Mouse (Mus musculus): ENCODE data around the gene Flnb.

Gene Flnb

DNA sequence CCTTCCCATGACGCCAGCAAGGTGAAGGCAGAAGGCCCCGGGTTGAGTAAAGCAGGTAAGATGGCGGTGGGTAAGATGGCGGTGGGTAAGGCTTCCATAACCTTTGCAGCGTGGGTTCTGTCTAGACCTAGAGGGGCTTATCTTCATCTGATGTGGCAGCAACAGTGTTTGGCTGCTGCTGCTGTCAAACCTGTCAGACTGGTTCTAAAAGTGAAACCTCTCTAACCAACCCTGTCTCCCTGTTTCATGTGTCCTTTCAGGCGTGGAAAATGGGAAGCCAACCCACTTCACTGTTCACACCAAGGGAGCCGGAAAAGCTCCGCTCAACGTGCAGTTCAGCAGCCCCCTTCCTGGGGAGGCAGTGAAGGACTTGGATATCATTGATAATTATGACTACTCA lies 78.4 kb downstream of the Flnb start:
- in situ Hi-C loops (cut with MseI, MboI), result no loop called here

DNA sequence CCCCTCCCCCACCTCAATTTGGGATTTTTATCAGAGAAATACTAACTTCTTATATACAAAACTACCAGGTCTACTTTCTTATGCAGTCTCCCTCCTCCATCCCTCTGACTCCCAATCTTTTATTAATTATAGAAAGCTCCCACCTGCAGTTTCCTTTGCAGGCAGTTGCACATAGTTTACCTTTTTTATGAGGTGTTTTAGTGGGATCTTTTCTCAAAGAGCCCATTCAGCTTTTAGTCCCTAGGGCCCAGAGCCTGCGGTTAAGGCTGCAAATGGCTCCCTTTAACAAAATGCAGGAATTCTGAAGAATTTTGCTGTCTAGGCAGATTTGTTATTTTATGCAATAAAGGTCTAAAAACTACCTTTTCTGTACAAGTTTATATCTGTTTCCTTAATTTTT lies 78.9 kb downstream of the Flnb start:
- in situ Hi-C loops (cut with MseI, MboI), result no loop called here

DNA sequence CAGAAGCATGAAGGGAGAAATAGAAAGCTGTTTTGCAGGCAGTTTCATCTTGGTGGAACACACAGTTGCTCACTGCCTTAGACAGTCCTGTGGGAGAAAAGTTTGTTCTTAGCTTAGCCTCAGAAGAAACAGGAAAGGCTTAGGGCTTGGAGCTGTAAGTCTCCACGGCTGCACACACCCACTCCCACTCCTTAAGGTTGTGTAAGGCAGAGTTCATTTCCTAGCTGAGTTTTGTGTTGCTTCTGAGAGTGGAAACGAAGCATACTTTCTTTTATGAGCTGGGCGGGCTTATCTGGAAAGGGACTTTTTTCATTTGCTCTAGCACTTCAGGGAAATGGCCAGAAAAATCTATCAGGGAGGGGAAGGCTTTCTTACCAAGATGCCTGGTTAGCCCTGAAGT lies 82.2 kb downstream of the Flnb start:
- in situ Hi-C loops (cut with MseI, MboI), result no loop called here

DNA sequence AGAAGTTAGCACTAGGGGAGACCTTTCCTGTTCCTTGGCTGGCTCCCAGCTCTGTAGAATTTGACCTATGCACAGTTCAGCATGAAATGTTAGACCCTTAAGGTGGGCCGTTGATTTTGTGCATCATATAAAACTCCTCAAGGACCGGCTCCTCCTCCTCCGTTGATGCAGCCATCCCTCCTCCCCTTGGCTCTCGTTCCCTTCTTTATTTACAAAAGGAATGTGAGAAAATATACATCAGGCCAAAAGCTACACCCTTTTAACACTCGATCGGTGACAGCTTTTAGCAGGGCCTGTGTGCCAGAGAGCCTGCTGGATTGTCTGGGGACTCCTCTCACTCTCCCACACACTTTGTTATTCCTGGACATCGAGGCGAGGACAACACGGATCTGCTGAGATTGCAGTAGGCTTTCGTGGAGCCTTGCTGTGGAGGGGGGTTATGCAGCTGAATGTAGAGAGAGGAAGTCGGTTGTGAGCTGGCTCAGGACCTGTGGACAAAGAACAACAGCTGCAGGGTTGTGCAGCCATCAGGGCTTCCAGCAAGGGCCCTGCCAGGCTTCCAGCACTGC lies 82.8 kb downstream of the Flnb start:
- in situ Hi-C loops (cut with MseI, MboI), result no loop called here

DNA sequence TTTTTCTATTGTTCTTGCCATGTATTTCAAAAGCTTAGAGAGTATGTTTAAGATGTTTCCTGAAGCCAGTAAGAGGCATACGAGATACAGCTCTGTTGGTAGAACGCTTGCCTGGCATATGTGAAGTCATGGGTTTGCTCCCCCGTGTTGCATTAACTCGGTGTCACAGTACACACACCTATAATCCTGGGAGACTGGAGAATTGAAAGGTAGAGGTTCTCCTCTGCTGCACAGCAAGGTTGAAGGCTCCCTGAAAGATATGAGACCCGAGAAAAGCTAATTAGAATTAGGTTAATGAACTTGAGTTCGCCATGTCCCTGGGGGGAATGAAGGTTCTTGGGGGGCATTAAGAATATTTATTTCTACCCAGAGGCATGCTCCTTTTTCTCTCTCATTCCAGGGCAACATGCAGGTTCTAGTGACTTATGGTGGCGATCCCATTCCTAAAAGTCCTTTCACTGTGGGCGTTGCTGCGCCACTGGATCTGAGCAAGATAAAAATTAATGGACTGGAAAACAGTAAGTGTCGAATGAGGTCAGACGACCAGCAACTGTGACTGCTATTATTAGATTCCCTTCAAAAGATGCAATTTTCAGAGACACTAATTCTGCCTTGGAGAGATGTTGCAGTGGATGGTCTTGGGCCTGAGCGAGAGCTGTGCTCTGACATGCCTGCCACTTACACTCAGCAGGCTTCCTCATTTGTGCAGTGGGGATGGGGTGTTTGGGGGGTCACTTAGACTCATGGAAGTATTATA lies 83.9 kb downstream of the Flnb start:
- in situ Hi-C loops (cut with MseI, MboI), result no loop called here

DNA sequence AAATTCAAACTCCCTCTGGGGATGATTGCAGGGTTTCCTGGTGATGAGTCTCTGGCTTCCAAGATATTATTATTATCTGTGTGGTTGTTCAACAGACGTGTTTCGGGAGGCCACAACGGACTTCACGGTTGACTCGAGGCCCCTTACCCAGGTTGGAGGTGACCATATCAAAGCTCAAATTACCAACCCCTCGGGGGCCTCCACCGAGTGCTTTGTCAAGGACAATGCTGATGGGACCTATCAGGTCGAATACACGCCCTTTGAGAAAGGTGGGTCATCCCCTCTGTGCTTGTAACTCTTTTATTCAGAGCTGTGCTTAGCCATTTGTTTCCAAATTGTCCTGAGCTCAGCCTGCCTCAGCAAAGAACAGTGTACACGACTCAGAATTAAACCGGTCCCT lies 89.3 kb downstream of the Flnb start:
- in situ Hi-C loops (cut with MseI, MboI), result no loop called here

DNA sequence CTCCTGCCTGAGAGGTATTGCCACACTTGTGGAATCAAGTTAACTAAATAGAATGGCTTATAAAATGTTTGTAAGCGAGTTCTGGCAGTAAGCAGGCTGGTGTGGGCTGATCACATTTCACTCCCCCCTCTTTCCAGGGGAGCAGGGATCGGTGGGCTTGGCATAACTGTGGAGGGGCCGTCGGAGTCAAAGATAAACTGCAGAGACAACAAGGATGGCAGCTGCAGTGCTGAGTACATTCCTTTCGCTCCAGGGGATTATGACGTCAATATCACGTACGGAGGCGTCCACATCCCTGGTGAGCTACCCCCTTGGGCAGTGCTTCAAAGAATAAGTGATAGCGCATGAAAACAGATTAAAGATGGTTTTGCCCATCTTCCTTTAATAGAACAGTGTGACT lies 91.7 kb downstream of the Flnb start:
- in situ Hi-C loops (cut with MseI, MboI), result no loop called here

DNA sequence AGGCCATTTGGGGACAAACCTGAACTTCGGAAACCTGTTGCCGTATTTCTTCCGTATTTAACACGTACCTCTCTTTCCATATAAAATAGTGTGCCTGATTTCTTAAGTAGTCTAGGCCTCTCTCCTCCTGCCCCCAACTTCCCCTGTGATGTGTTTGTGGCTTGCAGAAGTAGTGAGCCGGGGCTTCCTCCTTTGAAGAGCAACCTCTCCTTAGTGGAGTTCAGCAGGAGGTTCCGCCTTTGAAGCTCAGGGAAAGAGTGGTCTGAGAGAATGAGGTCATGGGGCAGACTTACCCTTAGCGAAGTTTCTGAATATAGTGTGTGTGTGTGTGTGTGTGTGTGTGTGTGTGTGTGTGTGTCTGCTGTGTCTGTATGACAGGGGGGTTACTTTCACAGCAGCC lies 96.1 kb downstream of the Flnb start:
- in situ Hi-C loops (cut with MseI, MboI), result no loop called here

DNA sequence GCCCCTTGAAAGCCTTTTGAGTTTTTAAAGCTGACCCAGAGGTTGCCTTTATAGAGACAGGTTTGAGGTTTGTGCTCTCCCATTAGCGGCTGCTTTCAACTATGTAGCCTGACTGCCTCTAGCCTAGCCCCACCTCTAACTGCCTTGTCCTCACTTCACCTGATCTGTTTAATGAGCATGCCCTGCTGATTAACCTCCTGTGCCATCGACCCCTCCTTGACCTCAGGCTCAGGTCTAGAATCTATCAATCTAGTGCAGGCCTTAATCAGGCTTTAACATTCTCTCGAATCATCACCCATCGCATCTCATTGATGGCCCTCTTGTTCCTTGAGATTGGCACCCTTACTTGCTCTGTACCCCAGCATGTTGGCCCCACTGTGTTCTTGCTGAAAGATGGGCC lies 96.7 kb downstream of the Flnb start:
- in situ Hi-C loops (cut with MseI, MboI), result no loop called here

DNA sequence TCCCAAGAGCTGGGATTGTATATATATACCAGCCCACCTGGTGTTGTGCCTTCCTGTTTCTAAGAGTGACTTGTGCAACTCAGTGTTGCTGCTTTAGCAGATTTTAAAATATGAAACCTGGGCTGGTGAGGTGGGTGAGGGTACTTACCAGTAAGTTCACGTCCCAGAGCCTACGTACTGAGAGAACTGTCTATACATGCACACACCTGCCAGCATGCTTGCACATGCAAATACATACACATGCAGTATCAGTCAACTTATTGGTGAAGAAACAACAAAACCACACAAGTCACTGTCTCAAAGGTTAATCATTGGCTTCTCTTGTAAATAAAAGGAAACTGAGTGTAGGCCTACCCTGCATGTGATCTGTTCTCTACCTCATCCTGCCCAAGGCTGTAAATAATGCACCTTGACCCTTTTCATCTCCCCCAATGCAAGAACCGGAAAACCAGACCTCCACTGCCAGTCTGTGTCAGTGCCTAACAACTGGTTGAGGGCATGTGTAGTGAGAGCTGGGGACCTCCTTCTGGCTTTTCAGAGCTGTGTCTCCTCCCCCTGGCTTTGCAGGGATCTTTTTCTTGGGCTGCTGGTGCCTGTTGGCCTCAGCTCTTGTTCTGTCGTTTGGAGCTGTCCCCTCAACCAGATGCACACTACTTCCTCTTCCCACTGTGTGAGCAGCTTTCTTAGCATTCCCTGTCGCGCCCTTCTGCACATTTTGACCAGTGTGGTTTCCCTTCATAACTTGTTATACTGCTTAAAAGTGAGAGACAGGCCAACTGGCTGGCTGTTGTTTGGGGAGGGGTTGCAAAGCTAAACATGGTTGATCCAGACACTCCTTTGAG lies 100.6 kb downstream of the Flnb start:
- in situ Hi-C loops (cut with MseI, MboI), result no loop called here

DNA sequence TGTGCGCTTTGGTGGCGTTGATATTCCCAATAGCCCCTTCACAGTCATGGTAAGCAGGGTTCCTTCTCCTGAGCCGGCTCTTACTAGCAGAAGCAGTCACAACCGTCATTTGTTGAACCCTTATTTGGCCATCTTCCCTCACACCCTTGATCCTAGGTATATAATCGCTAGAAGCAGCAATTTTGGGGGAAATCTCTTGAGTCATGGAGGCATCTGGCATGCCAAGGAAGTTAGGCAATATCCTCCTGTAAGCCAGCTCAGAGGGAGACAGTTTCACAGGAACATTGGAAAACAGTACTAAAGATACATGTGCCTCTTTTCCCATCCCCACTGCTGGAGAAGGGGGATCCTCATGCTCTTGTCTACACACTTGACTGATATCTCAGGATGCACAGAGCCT lies 101.6 kb downstream of the Flnb start:
- in situ Hi-C loops (cut with MseI, MboI), result no loop called here

DNA sequence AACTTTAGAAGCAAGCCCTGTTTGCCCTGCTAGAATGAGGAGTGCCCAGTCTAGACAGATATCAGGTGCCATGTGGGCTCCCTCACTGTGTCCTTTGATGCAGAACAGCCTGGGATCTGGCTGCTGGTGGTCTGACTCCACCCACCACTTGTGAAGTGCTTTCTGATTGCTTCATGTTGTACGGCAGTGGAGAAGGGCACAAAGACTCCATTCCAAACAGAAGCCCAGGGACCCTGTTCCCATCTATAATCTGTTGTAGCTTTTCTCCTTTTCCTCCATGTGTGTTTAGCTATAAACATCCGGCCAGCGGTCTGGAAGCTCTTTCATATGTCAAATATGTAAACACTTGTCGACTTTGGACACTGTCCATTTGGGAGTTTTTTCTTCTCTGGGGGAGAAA lies 102.2 kb downstream of the Flnb start:
- in situ Hi-C loops (cut with MseI, MboI), result no loop called here

DNA sequence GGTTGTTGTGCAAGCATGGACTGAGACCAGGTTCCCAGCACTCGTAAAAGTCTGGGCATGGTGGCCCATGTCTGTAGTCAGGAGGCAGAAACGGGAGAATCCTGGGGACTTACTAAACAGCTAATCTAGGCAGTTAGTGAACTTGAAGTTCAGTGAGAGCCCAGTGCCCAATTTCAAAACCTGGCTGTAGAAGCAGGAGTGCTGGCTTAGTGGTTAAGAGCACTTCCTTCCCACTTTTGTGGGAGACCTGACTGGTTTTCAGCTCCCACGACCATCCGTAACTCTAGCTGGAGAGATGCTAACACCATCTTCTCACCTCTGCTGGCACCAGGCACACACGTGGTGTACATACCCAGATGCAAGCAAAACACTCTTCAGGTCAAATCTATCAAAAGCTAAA lies 103.7 kb downstream of the Flnb start:
- in situ Hi-C loops (cut with MseI, MboI), result no loop called here

DNA sequence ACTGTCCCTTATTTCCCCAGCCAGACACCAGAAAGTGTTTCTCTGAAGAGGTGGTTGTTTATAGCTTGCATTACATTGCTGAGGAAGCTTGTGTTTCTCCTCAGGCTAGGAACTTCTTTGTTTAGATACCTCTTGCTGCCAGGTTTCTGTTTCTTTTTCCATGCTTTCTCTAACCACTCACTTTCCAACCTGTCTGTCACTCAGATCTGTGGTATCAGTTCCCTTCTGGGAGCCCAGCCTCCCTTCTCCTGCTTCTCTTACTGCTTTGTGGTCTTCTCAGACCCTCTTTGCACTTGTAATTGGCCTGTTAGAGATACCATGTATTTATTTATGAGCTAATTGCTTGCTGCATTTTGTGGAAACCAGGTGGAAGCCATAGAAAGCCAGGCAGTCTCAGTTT lies 105.9 kb downstream of the Flnb start:
- in situ Hi-C loops (cut with MseI, MboI), result no loop called here

DNA sequence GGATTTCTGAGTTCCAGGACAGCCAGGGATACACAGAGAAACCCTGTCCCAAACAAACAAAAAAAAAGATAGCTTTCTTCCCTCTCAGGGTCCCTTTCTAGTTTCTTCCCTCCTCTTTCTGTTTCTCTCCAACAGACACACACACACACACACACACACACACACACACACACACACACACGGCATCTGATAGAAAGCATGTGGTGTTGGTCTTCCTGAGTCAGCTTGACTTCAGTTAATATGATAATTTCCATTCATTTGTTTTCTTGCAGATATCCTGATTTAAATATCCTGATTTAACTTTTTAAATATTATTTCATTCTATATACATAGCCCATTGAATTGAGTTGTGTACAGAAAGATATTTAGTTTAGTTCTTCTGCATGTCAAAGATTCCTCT lies 110.6 kb downstream of the Flnb start:
- in situ Hi-C loops (cut with MseI, MboI), result no loop called here

DNA sequence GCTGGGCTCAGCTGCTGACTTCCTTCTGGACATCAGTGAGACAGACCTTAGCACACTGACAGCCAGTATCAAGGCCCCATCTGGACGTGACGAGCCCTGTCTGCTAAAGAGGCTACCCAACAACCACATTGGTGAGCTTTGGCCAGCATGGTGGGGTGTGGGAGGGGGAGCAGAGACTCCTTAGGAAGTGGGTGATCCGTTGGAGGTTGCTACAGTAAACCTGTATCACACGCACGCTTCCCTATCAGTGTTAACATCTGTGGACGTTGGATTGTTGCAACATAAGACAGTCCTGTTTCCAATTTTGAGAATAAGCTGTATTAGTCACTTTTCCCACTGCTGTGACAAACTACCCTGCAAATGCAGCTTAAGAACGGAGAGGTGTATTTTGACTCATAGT lies 111.3 kb downstream of the Flnb start:
- in situ Hi-C loops (cut with MseI, MboI), result no loop called here

DNA sequence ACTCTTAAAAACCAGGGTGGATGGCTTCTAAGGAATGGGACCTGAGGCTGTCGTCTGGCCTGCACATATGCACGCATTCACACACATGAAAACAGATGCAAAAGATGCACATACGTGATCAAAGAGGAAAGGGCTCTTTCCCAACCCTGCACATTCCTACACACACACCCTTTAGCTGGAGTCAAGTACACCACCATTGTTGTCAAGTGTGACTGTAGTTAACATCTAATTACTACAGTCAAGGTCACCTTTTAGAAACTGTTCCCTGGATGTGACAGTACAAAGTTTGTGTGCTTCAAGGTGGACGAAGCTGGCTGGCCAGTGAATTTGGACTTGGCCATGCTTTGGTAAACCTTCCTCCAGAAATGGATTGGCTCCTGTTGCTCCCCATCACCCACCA lies 114.4 kb downstream of the Flnb start:
- in situ Hi-C loops (cut with MseI, MboI), result no loop called here

DNA sequence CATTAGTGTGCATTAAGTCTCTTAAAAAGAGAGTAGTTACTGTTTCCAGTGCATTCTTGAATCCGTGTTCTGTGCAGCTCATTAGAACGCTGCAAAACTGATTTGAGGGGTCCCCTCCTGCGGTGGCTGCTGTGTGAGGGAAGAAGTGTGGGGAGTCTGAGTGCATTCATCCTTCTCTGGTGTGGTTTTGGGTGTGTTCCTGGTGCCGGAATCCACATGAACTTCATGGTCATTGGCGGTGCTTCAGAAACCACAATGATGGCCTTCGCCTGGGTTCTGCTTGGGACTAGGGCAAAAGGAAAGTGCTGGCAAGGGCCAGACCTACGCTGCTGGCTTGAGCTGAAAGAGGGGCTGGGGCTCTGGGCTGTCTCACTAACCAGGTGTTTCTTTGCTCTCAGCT lies 116.4 kb downstream of the Flnb start:
- in situ Hi-C loops (cut with MseI, MboI), result no loop called here

DNA sequence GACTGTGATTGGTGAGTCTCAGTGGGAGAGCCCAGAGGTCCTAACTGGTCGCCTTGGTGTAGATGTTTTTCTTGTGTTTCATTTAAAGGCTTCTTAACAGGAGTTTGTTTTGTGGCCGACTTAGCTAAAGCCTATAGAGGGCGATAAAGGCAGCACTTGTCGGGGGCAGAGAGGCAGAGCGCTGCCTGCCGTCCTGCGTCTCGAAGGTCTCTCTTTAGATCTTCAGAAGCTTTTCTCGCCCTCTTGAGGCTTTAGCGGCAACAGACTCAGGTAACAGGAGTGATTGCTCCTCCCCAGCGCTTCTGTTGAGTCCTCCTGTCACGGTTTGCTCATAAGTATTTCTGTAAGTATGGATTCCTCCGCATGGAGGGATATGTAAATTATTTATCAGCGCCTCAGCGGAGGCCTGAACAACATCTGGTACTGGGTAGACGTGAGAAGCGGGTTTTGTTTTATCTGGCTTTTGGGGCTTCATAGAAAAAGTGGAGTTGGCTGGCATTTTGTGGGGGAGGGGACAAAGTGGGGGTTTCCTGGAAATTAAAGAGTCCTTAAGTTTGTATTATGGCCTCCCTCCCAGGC lies 119.4 kb downstream of the Flnb start:
- in situ Hi-C loops (cut with MseI, MboI), result no loop called here

DNA sequence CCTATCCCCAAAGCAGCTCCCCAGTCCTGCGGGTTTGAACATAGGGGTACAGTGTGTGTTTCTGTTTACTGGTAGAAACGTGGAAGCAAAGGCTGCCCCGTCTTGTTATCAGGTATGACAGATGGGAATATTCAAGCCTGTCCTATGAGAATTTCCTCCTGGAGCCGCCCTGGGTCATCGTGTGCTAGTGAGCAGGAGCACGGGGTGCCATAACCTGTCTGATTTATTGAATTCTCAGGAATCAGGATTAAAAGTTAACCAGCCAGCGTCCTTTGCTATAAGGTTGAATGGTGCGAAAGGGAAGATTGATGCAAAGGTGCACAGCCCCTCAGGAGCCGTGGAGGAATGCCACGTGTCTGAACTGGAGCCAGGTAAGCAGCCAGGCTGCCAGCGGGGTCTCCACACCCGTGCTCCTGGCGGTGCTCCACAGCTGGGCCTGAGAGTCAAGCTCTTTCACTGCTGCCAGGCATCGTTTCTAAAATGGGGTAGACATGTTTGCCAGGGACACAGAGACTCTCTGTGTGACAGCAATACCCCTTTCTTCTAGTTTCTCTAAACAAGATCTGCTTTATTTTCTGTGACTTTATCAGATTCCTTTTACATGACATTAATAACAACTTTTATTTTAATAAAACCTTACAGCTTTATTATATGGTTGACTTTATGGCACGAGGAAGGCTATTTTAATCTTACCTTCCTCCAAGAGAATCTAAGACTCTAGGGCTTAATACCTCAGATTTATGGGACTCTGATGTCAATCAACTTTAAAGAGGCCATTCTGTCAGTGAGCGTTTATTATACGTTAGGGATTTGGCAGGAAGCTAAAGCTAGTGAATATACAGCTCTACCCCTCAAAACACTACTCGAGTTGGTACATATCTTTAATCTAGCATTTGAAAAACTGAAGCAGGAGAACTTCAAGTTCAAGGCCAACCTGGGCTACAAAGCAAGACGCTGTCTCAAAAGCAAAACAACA lies 121.3 kb downstream of the Flnb start:
- in situ Hi-C loops (cut with MseI, MboI), result no loop called here

DNA sequence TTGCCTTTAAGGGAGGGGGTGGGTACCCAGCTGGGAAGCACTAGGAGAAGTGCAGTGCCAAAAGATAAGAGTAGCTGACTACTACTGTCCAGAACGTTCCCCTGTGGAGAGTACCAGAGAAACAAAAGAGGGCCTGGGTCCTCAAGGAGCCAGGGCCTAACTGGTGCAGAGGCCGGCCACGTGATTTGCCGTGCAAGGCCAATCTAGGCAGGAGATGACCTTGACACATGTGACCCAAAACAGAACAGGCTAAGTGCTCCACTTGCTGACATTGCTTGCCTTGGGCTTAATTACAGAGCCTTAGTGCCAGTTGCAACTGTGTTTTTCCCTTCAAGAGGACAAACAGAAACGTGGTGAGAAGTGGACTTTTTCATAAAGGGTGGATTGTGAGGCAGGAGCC lies 123.7 kb downstream of the Flnb start:
- in situ Hi-C loops (cut with MseI, MboI), result no loop called here
